Mouse (Mus musculus) liver, adult 2 months (tissue): Measurements from ENCODE around the gene Frmd4a. TPM values are rescaled to one million over a fixed set of nuclear protein-coding genes. Genes with fewer than 3 reads are reported as not detected.

ENCODE experiments used
- DNase-seq: peaks from one replicate; pipeline ENCODE4 v3.0.0-alpha.2; 2011; ENCODE audit warnings: low read depth, low spot score; ENCODE audit errors: extremely low read depth
- H3K27ac ChIP-seq: fragments of 200-500 bp; replicated peaks from 2 replicates; pipeline ENCODE4 v1.5.1; 2012; ENCODE audit warnings: low read depth, mild to moderate bottlenecking, control low read depth, inconsistent platforms, low read length; ENCODE audit not compliant: insufficient read depth
- H3K27me3 ChIP-seq: fragments of 200-500 bp; 2 replicates; pipeline ENCODE4 v1.6.1; 2012; ENCODE audit warnings: mild to moderate bottlenecking, moderate library complexity, low read length, inconsistent platforms; ENCODE audit not compliant: control insufficient read depth, insufficient read depth
- H3K36me3 ChIP-seq: fragments of 200-500 bp; 2 replicates; pipeline ENCODE4 v1.6.1; 2012; ENCODE audit warnings: low read length, inconsistent platforms; ENCODE audit not compliant: control insufficient read depth, insufficient read depth
- H3K4me1 ChIP-seq: fragments of 200-500 bp; 2 replicates; pipeline ENCODE4 v1.6.1; 2011; ENCODE audit warnings: low read length; ENCODE audit not compliant: control insufficient read depth, insufficient read depth
- H3K4me3 ChIP-seq: fragments of 200-500 bp; 2 replicates; pipeline ENCODE4 v1.5.1; 2011; ENCODE audit warnings: low read depth, mild to moderate bottlenecking, control low read depth, low read length, moderate library complexity; ENCODE audit not compliant: insufficient read depth
- H3K79me2 ChIP-seq: fragments of 200-500 bp; 2 replicates; pipeline ENCODE4 v1.6.1; 2012; ENCODE audit warnings: inconsistent platforms, mild to moderate bottlenecking, low read length, moderate library complexity; ENCODE audit not compliant: control insufficient read depth, insufficient read depth
- H3K9ac ChIP-seq: fragments of 200-500 bp; 2 replicates; pipeline ENCODE4 v1.6.1; 2012; ENCODE audit warnings: low read depth, mild to moderate bottlenecking, control low read depth, inconsistent platforms, low read length
- CTCF ChIP-seq: fragments of 200-500 bp; IDR thresholded peaks from 2 replicates; pipeline ENCODE4 v1.5.1; 2011; ENCODE audit warnings: low read depth, low read length, control low read depth
- POLR2A ChIP-seq: fragments of 200-500 bp; IDR thresholded peaks from 2 replicates; pipeline ENCODE4 v1.6.1; 2011; ENCODE audit warnings: low read length, control low read depth; ENCODE audit not compliant: insufficient read depth; ENCODE audit errors: extremely low read depth
- WGBS: fragments of 180-500 bp; shearing (Covaris S2); methylation state at CpG from one replicate; pipeline ENCODE4 v1.1.7; 2018; 5-methylcytosine and 5-hydroxymethylcytosine counted together
- polyA plus RNA-seq: library from polyadenylated mRNA; depleted of rRNA; stranded (reverse); fragments of >200 nt; gene quantifications from 2 replicates; pipeline ENCODE4 v1.2.3, GENCODE M21; 2012
- total RNA-seq: library from RNA; depleted of rRNA; stranded (reverse); fragments of >200 nt; gene quantifications from 2 replicates; pipeline ENCODE4 v1.2.3, GENCODE M21; 2014

The Frmd4a gene
- total and polyA plus RNA-seq, 2 experiments = 2.1 to 3.1 TPM

DNA sequence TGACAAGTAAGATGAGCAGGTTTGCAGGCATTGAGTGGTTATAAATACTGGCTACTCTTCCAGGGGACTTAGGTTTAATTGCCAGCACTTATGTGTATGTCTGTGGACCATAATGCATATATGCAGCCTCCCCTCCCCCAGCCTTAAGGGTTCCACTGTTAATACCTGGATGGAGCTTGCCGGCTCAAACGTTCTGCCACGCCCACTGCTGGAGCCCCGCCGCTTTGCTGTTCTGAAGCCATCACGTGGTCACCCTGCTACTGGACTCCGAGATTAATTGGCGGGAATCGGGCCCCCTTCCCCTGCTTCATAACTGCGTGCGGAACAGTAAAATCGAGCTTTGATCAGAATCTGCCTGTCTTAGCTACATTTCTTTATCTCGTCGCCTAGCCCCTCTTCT, 495.1 kb downstream of the Frmd4a start:
- no peak overlapping the region for H3K4me3 ChIP-seq
- no peak overlapping the region for H3K9ac ChIP-seq
- no peaks in the 10 kb centered on the region for H3K79me2 ChIP-seq
- TF ChIP-seq CTCF (no peak), POLR2A (no peak)
- no peak overlapping the region for H3K27ac ChIP-seq
- no peaks in the 10 kb centered on the region for H3K36me3 ChIP-seq
- H3K4me1 ChIP-seq = peaks cover 8% of the 10 kb centered on the region
- no peaks in the 10 kb centered on the region for H3K27me3 ChIP-seq
- WGBS = 59% methylated on average over 14 of the region's 14 CpGs
- no peak for DNase-seq

DNA sequence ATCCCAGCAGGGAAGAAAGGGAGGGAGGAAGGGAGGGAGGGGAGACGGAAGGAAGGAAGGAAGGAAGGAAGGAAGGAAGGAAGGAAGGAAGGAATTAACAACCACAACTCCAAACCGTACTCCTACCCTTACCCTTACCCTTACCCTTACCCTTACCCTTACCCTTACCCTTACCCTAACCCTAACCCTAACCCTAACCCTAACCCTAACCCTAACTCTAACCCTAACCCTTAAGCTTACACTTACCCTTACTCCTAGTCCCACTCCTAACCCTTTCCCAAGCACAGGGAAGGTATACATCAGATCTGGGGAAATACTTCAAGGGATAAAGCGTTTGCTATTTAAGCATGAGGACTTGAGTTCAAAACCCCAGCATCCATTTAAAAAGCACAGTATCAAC, 498.4 kb downstream of the Frmd4a start:
- no peak overlapping the region for H3K27ac ChIP-seq
- TF ChIP-seq CTCF (no peak), POLR2A (no peak)
- 74% methylated on average over 3 of the region's 3 CpGs for WGBS
- H3K4me3 ChIP-seq = no peak overlapping the region
- H3K79me2 ChIP-seq = no peaks in the 10 kb centered on the region
- no peak overlapping the region for H3K9ac ChIP-seq
- H3K36me3 ChIP-seq = no peaks in the 10 kb centered on the region
- peaks cover 3% of the 10 kb centered on the region; the same call in 1 of the 2 replicates for H3K4me1 ChIP-seq
- no peak for DNase-seq
- H3K27me3 ChIP-seq = no peaks in the 10 kb centered on the region

DNA sequence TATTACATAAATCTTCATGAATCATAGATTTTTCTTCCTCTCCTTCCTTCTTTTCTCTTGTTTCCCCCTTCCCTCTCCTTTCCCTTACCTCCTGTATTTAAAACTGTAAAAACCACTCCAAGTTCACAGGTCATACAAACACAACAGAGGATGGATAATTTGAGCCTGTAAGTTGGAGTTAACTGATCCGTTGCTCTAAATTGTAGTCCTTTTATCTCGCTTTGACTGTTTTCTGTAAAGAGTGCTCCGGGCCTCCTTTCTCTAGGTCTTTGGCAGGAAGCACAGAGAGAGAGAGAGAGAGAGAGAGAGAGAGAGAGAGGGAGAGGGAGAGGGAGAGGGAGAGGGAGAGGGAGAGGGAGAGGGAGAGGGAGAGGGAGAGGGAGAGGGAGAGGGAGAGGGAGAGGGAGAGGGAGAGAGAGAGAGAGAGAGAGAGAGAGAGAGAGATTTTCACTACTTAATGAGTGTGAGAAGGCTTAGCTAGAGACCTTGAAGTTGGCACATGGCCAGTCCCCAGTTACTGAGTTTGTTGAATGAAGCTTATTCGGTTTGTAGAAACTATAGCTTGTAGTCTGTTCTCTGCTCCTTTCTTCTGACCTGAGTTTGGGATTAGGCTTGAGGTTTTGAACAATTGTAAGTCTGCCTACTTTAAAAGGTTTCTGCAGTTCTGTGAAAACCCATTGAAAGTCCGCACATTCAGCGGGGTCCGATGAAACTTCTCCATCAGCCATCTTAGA, 499.5 kb downstream of the Frmd4a start:
- H3K9ac ChIP-seq = no peak overlapping the region
- no peaks in the 10 kb centered on the region for H3K36me3 ChIP-seq
- TF ChIP-seq POLR2A (no peak), CTCF (no peak)
- H3K4me3 ChIP-seq = no peak overlapping the region
- H3K27ac ChIP-seq = no peak overlapping the region
- no peak for DNase-seq
- no peaks in the 10 kb centered on the region for H3K27me3 ChIP-seq
- WGBS = 52% methylated on average over 7 of the region's 7 CpGs
- H3K4me1 ChIP-seq = peaks cover 3% of the 10 kb centered on the region; the same call in 1 of the 2 replicates
- no peaks in the 10 kb centered on the region for H3K79me2 ChIP-seq

DNA sequence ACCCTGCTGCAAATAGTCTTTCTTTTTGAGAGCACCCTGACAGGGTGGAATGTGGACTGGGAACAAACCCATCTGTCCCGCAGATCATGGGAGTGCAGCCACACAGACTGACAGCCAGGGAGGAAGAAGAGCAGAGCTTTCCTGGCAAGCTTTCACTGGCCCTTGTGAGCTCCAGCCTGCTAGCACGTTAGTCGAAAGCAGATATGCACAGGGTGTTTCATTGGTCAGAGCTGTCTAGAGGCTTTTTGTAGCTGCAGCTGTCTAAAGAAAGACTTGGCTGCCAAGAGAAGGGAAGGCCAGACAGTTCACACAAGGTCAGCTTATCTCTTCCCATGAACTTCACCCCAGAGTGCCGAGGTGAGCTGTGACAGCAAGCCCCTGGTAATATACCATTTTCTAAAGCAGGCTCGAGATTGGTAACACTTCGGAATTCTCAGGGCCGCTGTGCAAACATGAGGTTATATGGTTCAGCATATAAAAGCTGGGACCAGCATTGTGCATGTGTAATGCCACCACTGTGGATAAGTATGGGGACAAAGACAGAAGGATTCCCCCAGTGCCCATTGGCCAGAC, 500.1 kb downstream of the Frmd4a start:
- Histone ChIP-seq H3K27me3 (no peaks in the 10 kb centered on the region), H3K4me3 (no peak overlapping the region), H3K79me2 (no peaks in the 10 kb centered on the region), H3K36me3 (no peaks in the 10 kb centered on the region), H3K4me1 (peaks cover 3% of the 10 kb centered on the region; the same call in 1 of the 2 replicates), H3K9ac (no peak overlapping the region), H3K27ac (no peak overlapping the region)
- WGBS = 7% methylated on average over 7 of the region's 7 CpGs
- DNase-seq = peak; percentile 64
- TF ChIP-seq CTCF (no peak), POLR2A (no peak)

DNA sequence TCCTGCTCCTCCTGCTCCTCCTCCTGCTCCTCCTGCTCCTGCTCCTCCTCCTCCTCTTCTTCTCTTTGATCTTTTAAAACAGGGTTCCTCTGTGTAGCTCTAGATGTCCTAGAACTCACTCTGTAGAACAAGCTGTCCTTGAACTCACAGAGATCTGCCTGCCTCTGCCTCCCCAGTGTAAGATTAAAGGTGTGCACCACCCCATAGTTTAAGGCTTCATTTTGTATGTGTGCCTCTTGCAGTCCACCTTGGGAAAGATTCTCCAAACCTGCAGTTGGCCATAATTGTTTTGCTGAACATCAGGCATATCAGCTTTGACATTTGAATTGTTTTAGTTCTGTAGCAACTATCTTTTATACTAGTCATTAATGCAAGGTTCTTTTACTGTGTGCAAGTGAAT, 501.0 kb downstream of the Frmd4a start:
- no peak for TF ChIP-seq POLR2A
- TF ChIP-seq CTCF = no peak
- H3K27ac ChIP-seq = no peak overlapping the region
- H3K36me3 ChIP-seq = no peaks in the 10 kb centered on the region
- peaks cover 3% of the 10 kb centered on the region; the same call in 1 of the 2 replicates for H3K4me1 ChIP-seq
- no peaks in the 10 kb centered on the region for H3K79me2 ChIP-seq
- H3K27me3 ChIP-seq = no peaks in the 10 kb centered on the region
- no peak overlapping the region for H3K4me3 ChIP-seq
- DNase-seq = no peak
- H3K9ac ChIP-seq = no peak overlapping the region
